Mouse (Mus musculus) gastrocnemius, postnatal 36 days (tissue): ENCODE data around the gene 9130019O22Rik. TPM values are rescaled to one million over a fixed set of nuclear protein-coding genes. Genes with fewer than 3 reads are reported as not detected.
A peak's percentile ranks its signal among the peaks of the same experiment; 100 is the strongest.
"Not testable (repeated sequence)": the region's sequence is repeated elsewhere in the genome, so short reads cannot be mapped to it uniquely, and the experiment has no call there.

Experiments used
- DNase-seq, 2 experiments: peaks; one replicate each; pipeline ENCODE4 v3.0.0; 2022
- intact Hi-C: fragments of 180-260 bp; cut with DNase I; formaldehyde crosslinking; loops from one replicate; pipeline ENCODE4 v1.15.1; 2025
- long read RNA-seq, 2 experiments: library from polyadenylated mRNA; stranded (forward); transcript quantifications; one replicate each; pipeline ENCODE4 v2.0.0; 2021
- total RNA-seq, 2 experiments: library from RNA; stranded (reverse); gene quantifications; 2 replicates each; pipeline ENCODE4 v1.2.3; 2021

9130019O22Rik gene
- 1 to 10 TPM; 1.3 to 2.0 TPM for total RNA-seq
- long read RNA-seq, experiment 1, partial matches to known transcripts: 0 of 1 reads
- long read RNA-seq, experiment 1, other reads (novel, unspliced or antisense): 1 of 1 reads
- long read RNA-seq, experiment 2: 0 reads

DNA sequence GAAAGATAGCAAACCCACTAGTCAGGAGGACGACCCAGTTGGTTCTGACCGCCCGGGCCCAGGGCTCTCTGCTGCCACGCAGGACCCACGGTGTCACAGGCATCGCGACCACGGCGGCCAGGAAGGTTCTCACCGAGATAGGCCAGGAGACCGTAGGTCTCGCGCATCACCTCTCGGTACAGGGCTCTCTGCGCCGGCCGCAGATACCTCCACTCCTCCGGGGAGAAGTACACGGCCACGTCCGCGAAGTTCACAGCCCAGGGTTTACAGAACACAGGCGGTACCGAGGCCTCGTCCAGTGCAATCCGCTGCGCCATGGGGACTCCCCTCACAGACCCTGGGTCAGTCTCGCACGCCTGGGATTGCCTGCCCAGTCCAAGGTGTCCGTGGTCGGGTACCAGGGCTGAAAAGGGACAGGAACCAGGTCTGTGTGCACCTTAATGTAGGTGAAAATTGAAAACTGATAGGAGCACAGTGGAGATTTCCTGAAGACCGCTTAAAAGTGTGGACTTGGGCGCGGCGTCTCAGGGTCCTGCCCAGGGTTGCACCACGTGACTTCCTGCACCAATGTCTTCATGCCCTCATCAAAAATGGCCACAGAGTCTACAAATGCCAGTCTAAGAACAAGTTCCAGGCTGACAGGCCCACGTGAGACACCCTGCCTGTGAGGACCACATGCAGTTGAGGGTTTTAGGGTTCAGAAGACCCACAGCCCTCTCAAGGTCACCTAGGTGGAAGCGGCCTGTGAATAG lies at the start of gene 9130019O22Rik:
TSS of gene 9130019O22Rik (minus strand) at position 526 of the 752 bp plus-strand sequence.
- DNase-seq: peak; percentile 71 to 90
- intact Hi-C loops: no loop called here

DNA sequence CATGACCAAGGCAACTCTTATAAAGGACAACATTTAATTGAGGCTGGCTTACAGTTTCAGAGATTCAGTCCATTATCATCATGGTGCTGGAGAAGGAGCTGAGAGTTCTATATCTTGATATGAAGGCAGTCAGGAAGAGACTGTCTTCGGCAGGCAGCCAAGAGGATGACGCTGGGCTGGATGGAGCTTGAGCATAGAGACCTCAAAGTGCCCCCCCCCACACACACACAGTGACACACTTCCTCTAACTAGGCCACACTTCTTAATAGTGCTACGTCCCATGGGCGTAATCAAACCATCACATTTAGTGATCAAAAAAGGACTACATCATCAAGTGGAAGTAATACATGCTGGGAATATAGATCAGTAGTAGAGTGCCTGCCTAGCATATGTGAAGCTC lies 48.2 kb upstream of the 9130019O22Rik start:
- intact Hi-C loops: no loop called here

DNA sequence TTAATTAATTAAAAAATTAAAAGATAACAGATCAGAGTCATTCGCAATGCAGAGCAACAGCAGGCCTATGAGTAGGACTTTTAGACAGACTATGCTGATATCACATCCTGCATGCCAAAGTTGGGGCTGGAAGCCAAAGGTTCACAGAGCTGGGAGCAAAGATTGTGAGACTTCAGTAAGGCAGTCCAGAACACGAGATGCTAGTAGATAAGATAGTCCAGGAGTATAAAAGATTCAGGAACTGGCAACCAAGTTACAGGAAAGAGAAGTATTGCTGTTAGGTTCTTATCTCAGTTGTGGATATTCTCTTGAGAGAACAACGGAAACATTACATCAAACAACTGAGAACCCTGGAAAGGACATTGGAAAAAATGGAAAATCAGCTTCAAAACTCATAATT lies 39.4 kb upstream of the 9130019O22Rik start:
- no peak for DNase-seq
- intact Hi-C loops: no loop called here

More for the DNA sequence above, 48.2 kb upstream of the 9130019O22Rik start:
- DNase-seq: no peak

DNA sequence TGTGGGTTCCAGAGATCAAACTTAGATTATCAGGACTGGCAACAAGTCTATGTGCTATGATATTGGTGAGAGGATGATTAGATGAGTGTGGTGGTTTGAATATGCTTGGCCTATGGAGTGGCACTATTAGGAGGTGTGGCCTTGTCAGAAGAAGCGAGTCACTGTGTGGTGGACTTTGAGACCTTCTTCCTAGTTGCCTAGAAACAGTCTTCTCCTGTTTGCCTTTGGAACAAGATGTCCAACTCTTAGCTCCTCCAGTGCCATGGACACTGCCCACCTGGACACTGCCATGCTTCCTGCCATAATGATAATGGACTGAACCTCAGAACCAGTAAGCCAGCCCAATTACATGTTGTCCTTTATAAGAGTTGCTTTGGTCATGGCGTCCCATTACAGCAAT lies 38.9 kb upstream of the 9130019O22Rik start:
- intact Hi-C loops: no loop called here
- DNase-seq: no peak

DNA sequence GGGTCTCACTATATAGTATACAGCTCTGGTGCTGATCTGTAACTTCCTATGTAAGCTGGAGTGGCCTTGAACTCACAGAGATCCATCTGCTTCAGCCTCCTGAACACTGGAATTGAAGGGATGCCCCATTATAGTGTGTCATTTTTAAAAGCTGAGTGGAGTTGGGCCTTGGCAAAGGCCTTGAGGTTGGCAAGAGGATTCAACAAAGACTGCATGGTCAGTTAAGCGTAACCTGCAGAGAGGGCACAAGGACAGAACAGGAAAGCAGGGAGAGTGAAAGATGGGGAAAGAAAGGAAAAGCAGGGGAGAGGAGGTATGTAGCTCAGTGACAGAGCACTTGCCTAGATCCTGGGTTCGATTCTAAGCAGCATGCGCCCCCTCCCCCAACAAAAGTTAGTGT lies 38.3 kb upstream of the 9130019O22Rik start:
- intact Hi-C loops: no loop called here
- DNase-seq: no peak

DNA sequence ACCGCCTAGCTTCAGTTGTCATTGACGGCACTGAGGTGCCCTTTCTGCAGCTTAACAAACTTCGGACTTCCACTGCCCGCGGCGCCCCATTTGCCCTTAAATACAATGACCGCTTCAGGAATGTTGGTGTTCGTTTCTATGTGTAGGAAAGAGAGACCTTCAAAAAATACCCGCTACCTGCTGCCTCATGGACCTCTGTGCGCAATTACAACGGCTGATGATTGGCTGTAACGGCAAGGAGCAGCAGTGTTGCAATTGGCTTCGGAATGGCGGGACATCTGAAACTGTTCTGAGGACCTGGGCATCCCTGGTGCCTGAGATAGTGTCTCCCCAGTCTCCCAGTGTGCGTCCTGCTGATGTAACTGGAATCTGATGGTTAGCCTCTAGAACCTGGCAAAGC lies 35.3 kb upstream of the 9130019O22Rik start:
- no peak for DNase-seq
- intact Hi-C loops: no loop called here

DNA sequence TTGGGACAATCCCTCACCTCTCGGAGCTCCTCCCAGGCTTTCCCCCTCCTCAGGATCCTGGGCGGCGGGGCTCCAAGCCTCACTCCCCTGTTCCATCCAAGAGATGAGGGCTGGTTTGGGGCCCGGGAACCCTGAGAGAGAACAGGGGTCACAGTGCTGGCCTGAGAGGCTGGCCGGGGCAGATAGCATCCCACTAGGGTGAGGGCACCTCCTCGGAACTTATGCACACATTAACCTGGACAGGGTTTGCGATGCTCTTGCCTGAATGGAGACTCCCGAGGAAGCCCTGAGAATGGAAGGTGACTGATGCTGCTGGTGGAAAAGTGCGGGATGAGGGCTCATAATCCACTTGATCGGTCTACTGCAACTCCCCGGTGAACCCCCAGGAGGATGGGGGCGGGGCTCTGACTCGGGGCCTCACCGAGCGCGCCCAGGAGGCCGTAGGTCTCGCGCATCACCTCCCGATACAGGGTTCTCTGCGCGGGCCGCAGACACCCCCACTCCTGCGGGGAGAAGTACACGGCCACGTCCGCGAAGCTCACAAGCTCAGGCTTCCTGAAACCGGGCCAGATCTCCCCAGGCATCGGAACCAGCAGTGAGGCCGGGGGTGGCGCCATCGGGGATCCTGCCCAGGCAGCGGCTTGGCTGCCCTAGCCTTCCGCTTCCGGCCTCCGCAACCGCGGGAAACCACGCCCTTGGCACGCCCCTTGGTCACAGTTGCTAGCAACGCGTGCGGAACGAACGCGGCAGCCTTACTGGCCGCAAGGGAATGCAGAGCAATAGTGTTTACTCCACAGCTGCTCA lies 34.6 kb upstream of the 9130019O22Rik start, which contains the start of gene Zfp688:
TSS of gene Zfp688 (minus strand) at position 681 of the 804 bp plus-strand sequence.
- DNase-seq: peak; percentile 91 to 94
- intact Hi-C loops: no loop called here

DNA sequence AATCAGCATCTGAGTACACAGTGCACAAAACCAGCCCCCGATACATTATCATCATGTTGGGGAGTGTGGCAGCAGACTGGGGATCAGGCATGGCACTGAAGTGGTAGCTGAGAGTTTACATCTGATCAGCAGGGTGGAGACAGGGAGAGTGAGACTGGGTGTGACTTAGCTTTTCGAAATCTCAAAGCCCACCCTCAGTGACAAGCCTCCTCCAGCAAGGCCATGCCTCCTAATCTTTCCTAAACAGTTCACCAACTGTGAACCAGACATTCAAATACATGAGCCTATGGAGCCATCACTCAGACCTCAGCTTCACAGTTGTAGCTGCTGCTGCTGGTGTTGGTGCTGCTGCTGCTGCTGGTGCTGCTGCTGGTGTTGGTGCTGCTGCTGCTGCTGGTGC lies 24.5 kb upstream of the 9130019O22Rik start:
- intact Hi-C loops: no loop called here
- DNase-seq: no peak

DNA sequence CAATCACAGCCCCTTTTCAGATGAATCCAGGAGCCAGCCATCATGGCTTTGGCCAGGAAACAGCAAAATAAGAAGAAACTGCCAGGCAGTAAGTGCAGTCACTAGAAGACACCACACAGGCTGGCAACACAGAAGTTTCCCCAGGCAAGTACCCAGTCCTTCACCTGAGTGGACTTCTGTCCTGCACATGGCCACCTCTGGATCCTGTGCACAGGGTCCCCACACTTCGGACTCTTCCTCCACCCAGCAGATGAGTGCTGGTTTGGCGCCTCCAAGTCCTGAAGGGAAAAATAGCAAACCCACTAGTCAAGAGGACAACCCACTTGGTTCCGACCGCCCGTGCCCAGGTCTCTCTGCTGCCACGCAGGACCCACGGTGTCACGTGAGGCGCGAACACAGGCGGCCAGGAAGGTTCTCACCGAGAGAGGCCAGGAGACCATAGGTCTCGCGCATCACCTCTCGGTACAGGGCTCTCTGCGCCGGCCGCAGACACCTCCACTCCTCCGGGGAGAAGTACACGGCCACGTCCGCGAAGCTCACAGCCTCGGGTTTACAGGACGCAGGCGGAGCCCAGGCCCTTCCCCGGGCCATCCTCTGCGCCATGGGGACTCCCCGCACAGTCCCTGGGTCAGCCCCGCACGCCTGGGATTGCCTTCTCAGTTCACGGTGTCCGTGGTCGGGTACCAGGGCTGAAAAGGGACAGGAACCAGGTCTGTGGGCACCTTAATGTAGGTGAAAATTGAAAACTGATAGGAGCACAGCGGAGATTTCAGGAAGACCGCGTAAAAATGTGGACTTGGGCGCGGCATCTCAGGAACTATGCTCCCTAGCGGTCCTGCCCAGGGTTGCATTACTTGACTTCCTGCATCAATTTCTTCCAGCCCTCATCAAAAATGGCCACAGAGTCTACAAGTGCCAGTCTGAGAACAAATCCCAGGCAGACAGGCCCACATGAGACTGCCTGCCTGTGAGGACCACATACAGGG lies 19.3 kb upstream of the 9130019O22Rik start, which contains the start of gene Zfp764:
TSS of gene Zfp764 (minus strand) at position 821 of the 986 bp plus-strand sequence.
- intact Hi-C loops: not testable (repeated sequence)
- peak; percentile 75 to 78 for DNase-seq

DNA sequence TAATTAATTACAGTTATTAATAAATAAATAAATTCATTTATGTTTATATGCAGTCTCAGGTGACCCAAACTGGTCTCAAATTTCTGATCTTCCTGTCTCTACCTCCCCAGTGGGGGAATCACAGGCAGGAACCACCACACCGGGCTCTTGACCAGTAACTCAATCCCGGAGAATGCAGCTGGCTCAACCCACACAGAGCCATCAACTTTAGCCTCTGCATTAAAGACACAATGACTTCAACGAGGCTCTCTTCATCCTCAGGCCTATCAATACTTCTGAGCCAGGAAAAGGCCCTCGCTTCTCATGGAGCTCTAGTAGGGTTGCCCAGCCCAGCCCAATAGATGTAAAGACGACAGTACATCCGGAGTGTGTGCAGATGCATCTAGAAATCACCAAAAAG lies 17.1 kb upstream of the 9130019O22Rik start:
- DNase-seq, intact Hi-C loops: not testable (repeated sequence)

DNA sequence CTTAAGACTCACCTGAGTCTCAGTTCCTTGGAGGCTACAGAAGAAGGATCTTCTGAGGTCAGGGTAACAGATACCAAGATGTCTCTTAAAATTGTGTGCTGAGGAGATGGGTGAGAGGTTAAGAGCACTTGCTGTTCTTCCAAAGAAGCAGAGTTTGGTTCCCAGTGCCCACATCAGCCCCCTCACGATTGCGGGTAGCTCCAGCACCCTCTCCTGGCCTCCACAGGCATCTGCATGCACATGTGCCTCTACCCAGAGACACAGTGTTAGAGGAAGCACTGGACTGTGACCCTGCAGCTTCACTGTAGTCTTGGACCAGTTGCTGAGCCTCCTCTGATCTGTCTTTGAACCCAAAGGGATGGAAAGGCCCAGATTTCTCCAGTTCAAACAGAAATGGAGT lies 16.0 kb upstream of the 9130019O22Rik start:
- DNase-seq: no peak
- intact Hi-C loops: no loop called here

DNA sequence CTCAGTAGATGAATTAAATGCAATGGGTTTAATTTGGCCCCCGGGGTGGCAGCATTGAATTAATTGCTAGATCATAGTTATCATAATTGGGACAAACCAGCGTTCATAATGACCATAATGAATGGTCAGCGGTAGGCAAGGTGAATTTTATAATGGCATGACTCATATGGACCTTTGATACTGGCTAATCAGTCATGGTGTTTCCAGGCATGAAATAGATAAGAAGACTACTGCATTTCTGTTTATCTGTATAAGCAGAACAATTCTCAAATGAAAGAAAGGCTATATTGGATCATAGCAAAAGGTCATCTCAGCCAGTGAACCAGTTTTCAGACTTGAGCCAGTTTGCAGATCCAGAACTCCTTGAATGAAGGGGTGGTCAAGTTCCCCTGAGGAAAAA lies 13.4 kb upstream of the 9130019O22Rik start:
- no peak for DNase-seq
- intact Hi-C loops: no loop called here

DNA sequence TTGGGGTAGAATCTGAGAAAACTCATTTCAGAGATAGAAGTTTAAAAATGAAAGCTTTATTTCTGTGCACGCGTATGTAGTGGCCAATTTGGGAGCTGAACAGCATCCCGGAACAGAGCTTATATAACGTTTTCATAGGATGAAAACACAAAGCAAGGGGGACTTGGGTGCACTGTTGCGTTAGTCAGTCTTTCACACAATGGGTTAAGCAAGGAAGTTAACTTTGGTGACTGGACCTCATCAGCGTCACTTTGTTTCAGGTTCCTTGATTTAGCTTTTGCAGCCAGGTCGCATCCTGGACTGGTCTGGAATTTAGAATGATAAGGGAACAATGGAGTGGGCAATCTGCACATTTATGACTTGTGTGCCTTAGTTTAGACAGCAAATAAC lies 7.0 kb upstream of the 9130019O22Rik start:
- no peak for DNase-seq
- intact Hi-C loops: no loop called here

DNA sequence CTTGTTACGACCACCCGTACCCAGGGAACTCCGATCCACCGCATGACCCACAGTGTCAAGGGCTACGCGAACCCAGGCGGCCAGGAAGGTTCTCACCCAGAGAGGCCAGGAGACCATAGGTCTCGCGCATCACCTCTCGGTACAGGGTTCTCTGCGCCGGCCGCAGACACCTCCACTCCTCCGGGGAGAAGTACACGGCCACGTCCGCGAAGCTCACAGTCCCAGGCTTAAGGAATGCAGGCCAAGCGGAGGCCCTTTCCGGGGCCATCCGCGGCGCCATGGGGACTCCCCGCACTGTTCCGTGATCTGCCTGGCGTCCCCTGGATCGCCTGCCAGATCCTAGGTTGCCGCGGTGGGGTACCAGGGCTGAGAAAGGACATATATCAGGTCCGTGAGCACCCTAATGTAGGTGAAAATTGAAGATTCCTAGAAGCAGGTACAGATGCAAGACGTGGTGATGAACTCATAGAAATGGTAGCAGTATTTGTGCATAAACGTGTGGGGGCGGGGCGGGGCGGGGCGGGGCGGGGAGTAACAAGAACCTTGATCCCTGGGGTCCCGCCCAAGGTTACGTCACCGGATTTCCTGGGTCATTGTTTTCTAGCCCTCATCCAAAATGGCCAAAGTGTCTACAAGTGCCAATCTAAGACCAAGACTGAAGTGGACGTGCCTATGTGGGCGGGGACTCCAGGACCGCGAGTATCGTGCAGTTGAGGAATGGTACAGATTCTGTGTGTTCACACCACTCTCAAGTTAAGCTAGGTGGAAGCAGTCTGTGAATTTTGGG lies 6.4 kb upstream of the 9130019O22Rik start, which contains the start of gene E430018J23Rik:
TSS of gene E430018J23Rik (minus strand) at position 473 of the 787 bp plus-strand sequence.
- DNase-seq: peak; percentile 96 to 97
- intact Hi-C loops: no loop called here

DNA sequence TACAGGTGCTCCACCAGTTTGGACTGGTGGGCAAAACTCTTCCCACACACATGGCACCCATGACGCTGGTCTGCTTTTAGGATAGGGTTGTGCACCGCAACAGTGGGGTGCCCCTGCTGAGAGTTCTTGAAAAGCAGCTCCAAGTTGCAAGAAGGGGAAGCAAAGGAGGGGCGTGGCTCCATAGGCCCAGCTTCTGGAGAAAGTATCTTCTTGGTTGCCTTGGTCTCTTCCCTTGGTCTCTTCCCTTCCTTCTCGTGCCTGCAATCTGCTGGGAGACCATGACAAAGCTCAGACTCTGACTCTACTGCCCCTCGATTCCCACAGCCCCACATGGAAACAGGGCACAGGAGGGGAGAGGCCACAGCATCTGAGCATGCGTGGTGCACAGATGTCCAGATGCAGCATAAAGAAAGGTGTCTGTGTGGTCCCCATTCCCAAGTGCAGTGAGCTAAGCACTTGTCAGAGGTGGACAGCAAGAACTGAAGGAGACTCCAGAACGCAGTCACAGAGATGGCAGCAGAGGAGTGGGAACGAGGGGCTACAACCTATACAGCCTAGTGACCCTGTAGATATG lies 5.4 kb upstream of the 9130019O22Rik start:
- intact Hi-C loops: no loop called here

DNA sequence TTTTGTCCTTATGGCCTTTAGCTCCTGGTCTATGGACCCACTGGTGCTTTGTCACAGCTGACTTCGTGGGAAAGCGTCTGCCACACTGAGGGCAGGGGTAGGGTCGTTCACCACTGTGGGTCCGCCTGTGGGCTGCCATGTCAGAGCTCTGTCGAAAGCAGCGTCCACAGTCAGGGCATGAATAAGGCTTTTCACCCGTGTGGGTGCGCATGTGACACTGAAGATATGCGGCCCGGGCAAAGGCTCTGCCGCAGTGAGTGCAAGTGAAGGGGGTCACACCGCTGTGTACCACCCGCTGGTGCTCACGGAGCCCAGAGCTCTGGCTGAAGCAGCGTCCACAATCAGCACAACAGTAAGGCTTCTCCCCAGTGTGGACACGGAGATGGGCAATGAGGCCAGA lies 4.6 kb upstream of the 9130019O22Rik start:
- intact Hi-C loops: no loop called here
- DNase-seq: no peak

More for the DNA sequence above, 5.4 kb upstream of the 9130019O22Rik start:
- DNase-seq: no peak

DNA sequence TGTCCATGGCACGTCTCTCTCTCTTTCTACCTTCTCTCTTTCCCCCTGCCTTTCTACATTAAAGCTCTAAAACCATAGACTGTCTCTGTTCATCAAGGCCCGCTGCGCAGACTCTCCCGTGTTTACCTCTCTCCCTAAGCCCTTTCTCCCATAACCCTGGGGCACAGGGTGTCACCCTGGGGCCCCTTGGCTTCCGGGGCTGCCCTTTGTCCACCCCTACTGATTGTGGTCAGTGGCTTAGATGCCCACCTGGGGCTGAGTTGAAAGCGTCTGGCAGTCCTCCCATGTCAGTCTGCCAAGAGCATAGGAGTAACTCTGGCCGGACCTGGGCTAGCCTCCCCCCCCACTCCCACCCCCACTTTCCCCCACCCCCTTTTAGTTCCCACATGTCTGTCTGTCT lies 3.3 kb upstream of the 9130019O22Rik start:
- intact Hi-C loops: no loop called here
- no peak for DNase-seq

DNA sequence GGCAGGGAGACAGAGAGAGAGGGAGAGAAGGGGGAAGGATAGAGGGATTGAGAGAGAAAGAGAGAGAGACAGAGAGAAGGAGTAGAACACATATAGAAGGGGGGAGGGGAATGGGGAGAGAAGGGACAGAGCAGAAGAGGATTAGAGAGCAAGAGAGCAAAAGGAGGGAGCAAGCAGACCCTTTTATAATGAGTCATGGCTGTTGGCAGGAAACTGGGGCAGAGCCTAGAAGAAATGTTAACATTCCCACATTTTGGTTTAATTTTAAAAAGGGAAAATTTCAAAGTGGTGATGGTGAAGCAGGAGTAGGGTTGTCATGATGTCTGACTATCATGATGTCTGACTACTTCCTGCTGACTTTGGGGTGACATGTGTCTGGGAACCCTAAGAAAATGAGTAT lies 1.2 kb upstream of the 9130019O22Rik start:
- intact Hi-C loops, DNase-seq: not testable (repeated sequence)

DNA sequence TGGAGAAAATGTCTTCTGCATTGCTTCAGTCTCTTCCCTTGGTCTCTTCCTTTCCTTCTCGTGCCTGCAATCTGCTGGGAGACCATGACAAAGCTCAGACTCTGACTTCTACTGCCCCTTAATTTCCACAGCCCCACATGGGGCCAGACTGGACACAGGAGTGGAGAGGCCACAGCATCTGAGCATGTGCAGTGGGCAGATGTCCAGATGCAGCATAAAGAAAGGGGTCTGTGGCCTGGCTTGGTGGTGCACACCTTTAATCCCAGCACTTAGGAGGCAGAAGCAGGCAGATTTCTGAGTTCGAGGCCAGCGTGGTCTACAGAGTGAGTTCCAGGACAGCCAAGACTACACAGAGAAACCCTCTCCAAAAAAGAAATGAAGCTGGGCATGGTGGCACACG lies 1.4 kb downstream of the 9130019O22Rik start:
- DNase-seq, intact Hi-C loops: not testable (repeated sequence)
